Mouse (Mus musculus) CD4-positive, CD25-positive, alpha-beta regulatory T cell, adult 4 months (primary cell): ENCODE measurements around the gene Rmdn2. TPM values are rescaled to one million over a fixed set of nuclear protein-coding genes. Genes with fewer than 3 reads are reported as not detected.

ENCODE experiments used
- ATAC-seq: one replicate; pipeline ENCODE4 v1.8.0; 2017
- polyA plus RNA-seq, 2 experiments: library from polyadenylated mRNA; unstranded; fragments of 100-300 nt; shearing (Covaris generic); gene quantifications; one replicate each; pipeline ENCODE4 v1.2.1; 2017

The Rmdn2 gene
- polyA plus RNA-seq, 2 experiments from 2014 or later: 3.1 to 5.6 TPM

DNA sequence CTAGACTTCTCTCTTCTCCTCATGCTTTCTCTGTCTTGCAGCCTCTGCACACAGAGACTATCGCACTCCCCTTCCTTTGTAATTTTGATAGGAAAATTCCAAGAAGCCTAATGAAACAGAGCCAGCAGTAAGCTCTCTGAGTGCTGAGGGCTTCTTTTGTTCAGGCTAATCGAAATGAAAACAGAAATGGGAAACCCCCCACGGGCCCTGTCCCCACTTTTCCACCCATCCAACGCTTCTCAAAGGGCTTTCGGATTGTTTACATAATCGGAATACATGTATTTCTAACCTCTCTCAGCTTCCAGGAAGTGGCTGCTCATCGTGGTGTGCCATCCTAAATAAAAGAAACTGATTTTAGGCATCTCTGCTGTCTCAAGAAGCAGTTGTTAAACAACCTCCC is 96.5 kb downstream of the Rmdn2 start:
- no peak for ATAC-seq

- ATAC-seq: no peak
Measured at GRCm38 (mm10) chr17:79709718-79710117, 98.1 kb downstream of the Rmdn2 start.

GRCm38 (mm10) chr17:79710246-79710842 is 98.7 kb downstream of the Rmdn2 start:
- ATAC-seq: no peak

GRCm38 (mm10) chr17:79711944-79712343 is 100.3 kb downstream of the Rmdn2 start:
- ATAC-seq: no peak

- ATAC-seq: no peak
Measured at GRCm38 (mm10) chr17:79712536-79712935, 100.9 kb downstream of the Rmdn2 start.

DNA sequence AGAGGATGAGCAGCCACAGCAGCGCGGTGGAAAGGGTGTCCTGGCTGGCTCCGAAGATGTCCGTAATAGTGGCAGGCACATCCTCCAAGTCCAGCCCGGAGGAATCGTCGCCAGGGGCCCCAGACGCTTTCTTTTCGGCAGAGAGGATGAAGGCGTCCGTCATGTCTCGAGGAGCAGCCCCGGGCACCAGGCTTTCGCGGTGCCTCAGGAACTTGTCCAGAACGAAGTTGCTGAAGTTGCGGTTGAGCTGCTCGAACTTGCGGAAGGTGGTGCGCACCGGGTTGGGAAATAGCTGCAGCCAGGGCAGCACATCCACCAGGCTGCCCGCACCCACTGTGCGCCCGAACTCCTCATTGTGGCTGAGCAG is 101.6 kb downstream of the Rmdn2 start:
- ATAC-seq: no peak

DNA sequence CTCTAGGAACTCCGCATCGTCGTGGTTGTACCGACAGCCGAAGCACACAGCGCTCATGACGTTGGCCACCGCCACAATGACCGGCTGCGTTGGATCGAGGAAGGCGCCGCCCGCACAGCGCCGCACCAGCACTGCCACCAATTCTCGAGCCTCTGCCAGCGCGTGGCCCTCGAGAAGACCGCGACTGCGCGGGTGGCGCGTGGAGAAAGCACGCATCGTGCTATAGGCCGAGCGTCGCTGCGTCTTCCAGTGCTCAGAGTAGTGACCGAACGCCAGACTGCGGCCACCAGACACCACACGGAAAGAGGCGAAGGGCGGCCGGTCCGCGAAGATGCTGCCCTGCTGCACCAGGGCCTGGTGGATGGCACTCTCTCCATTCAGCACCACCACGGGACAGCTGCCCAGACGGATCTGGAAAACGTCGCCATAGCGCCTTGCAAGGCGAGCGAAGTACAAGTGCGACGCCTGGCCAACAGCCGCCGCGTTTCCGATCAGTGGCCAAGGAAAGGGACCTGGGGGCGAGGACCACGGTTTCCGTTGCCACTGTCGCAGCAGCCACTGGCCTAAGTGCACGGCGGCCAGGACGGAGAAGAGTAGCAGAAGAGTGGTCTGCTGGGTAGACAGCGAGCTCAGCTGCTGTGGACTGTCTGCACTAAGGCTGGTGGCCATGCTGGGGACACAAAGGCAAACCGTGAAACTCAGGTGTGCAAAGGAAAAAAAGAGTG is 102.1 kb downstream of the Rmdn2 start:
- ATAC-seq: no peak

GRCm38 (mm10) chr17:79714368-79714895 is 102.8 kb downstream of the Rmdn2 start:
- no peak for ATAC-seq

DNA sequence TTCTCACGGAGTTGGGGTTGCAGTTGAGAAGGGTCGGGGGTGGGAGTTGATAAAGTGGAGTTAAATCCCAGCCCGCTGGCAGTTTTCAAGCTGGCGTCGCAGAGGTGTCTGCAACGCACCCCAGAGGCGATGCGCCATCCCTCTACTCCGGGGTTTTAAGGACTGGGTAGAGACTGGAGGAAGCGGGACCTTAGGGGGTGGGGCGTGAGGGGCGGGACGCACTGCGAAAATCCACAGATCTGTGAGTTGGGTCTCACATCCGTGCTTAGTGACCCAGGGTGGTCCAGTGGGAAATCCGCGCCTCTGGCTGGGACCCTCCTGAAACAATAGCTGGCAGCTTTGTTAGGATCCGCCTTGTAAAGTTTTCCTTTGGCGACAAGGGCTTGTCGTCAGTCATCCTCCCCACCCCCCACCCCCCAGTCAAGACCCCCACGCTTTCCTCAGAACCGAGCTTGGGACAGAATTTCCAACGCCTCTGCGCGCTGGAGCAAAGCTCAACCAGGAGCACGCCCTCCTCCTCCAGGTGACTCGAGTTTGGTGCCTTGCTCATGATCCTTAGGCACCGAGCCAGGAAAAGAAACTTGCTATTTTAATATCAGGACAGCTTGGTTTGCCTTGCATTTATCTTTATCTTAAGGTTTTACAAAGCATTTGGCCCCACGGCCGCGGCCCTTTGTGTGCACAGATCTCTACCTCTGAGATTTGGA is 103.4 kb downstream of the Rmdn2 start, which contains the start of gene Cyp1b1:
Gene Cyp1b1 (minus strand): TSS at position 131 of the 707 bp plus-strand sequence.
- ATAC-seq: peak; percentile 16

DNA sequence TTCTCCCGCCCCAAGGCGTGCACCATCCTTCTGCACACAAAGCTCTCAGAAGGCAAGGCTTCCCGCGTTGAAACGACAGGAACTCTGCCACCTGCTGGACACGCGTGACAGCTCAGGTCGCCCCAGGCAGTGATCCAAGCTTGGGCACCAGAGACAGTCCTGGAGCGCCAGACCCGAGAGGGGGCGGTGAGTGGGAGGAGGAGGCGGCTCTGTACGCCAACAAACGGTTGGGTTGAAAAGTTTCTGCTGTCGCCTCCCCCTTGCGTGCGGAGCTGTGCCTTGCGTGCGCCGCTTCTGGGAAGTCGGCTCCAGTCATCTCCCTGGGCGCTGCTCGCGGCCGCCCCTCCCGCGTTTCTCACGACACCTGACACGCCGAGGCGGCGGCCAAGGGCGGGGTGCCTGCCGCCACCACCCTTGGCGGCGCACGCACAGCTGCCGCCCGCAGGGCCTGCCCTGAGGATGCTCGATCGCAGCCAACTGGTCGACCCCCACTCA is 104.0 kb downstream of the Rmdn2 start:
- ATAC-seq: peak; percentile 91

DNA sequence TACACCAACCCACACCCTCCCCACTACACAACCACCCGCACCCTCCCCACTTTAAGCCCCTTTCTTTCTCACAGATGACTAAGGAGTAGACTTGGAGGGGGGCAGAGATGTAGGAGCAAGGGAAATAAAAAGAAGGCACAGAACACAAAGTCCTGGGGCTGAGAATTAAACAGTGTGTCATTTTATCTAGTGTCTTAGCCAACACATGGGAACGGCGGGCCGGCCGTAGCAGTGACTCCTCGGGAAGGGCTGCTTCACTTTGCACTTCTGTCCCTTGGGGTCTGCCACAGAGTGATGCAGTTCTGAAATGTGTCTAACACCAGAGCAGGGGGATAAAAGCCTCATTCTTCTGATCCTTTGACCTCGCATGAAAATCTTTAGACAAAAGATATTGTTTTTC is 109.0 kb downstream of the Rmdn2 start:
- ATAC-seq: no peak

DNA sequence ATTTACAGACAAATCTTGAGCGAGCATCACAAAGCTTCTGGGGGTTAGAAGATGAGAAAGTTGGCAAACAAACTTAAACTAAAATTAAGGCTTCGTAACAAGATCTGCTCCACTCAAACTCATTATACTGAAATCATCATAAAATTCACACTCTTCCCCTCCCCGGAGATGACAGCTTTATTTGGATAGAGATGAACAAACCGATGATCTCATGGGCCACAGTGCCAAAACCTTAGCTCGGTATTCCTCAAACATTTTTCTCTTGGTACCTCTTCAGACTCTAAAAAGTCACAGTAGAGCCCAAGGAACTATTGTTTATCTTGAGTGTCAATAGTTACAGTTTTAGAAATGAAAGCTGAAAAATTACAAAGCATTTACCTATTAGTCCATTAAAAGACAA is 115.0 kb downstream of the Rmdn2 start:
- ATAC-seq: no peak

GRCm38 (mm10) chr17:79728053-79728584 is 116.5 kb downstream of the Rmdn2 start:
- ATAC-seq: no peak

DNA sequence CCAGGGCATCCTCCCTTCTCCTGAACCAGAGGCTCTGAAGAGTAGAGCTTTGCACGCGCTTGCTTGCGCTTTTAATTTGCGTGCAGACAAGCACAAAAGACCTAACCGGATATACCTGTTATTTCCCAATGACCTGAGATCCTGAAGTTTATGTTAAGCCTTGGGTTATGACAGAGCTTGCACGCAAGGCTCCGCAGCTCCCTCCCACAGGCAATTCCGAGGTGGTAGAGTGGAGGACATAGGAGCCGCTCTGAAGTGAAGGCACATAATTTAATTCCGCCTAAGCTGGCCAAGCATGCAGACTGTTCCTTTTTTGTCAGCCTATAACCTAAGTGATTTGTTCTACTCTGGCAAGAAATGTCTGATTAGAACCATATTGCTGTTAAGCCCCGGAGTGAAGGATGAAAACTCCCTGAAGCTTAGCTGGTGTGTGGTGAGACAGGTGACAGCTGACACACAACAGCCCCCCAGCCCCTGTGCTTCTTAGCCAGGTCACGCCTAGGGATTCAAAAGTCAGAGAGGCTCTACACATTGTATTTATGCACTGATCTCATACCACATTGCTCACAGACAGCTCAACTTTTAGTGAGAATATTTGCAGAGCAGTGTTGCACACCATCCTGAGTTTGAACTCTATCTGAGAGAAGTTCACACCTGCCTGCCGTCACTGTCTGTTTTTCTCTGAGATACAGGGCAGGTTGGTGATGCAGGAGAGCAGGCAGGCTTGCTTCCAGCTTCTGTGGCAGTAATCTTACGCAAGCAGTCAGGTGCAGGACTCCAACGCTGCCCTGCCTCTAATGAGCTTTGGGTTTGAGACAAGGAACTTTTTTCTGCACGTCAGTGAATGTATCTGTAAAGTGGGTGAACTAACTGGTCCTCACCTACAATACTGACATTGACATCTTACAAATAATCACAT is 117.2 kb downstream of the Rmdn2 start:
- ATAC-seq: no peak

DNA sequence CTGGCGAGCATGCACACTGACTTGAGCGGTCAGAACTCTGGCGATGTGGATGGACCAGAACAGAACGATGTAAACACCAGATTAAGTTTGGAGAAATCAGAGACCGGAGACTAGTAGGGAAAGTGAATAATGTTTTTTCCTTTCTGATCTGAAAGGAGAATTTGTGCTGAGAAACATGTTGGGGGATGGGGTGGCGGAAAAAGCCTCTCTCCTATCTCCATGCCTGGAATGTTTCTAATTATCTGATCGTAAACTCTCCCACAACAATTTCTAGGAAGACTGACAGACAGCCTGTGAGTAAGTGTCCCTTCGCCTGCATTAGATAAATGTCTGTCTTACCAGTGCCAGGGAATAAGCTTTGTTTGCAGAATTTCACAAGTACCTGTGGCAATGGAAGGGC is 119.3 kb downstream of the Rmdn2 start:
- ATAC-seq: no peak

DNA sequence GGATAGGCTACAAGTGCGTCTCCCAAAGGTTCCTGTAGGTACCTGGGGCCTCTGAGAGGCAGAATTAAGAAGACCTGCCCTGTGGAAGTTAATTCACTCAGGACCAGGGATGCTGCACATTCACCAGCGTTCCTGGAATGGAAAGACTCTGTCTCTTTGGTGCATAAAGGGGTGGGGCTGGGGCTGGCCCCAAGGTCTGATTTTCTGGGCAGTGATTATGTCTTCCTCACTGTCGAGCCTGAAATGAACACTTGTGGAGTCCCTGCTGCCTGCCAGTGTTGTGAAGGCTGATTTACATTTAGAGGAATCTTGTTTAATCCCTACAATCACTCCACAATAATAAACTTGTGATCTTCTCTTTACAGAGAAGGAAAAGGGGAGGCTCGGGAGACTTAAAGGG is 121.4 kb downstream of the Rmdn2 start:
- no peak for ATAC-seq

- ATAC-seq: no peak
Measured at GRCm38 (mm10) chr17:79737598-79737997, 125.9 kb downstream of the Rmdn2 start.

- no peak for ATAC-seq
Measured at GRCm38 (mm10) chr17:79738847-79739498, 127.3 kb downstream of the Rmdn2 start.

GRCm38 (mm10) chr17:79742635-79743034 is 131.0 kb downstream of the Rmdn2 start:
- ATAC-seq: no peak
